Mouse (Mus musculus): ENCODE results near the gene Mertk. TPM values are rescaled to one million over a fixed set of nuclear protein-coding genes. Genes with fewer than 3 reads are reported as not detected.

Gene Mertk
- total RNA-seq, 2 experiments from 2014 or later: 20.8 to 33.7 TPM

GRCm38 (mm10) chr2:128805341-128805740 lies 106.6 kb downstream of the Mertk start:
- intact Hi-C loops (cut with DNase I): no loop called here

GRCm38 (mm10) chr2:128806561-128806960 lies 107.8 kb downstream of the Mertk start:
- intact Hi-C loops (cut with DNase I): no loop called here
- peak; percentile 33 to 47 for DNase-seq (ENCODE audit: low spot score in 2 of 2)

More at GRCm38 (mm10) chr2:128805341-128805740, 106.6 kb downstream of the Mertk start:
- no peak for DNase-seq (ENCODE audit: low spot score in 2 of 2)

GRCm38 (mm10) chr2:128812761-128813160 lies 114.0 kb downstream of the Mertk start:
- DNase-seq (ENCODE audit: low spot score in 2 of 2): no peak
- intact Hi-C loops (cut with DNase I): no loop called here

GRCm38 (mm10) chr2:128816311-128816710 lies 117.6 kb downstream of the Mertk start:
- no peak for DNase-seq (ENCODE audit: low spot score in 2 of 2)
- intact Hi-C loops (cut with DNase I): no loop called here

- intact Hi-C loops (cut with DNase I): loop anchor here (1.0 kb wide), 1 partner anchor 119 kb away; the partner anchor contains the start of gene Mertk
- DNase-seq (ENCODE audit: low spot score in 2 of 2): no peak
Observed at GRCm38 (mm10) chr2:128816916-128817315, 118.2 kb downstream of the Mertk start.

GRCm38 (mm10) chr2:128817387-128817785 lies 118.6 kb downstream of the Mertk start:
- DNase-seq (ENCODE audit: low spot score in 2 of 2): peak; percentile 80 to 93
- intact Hi-C loops (cut with DNase I): loop anchor here (1.0 kb wide), 1 partner anchor 119 kb away; the partner anchor contains the start of gene Mertk

- intact Hi-C loops (cut with DNase I): loop anchor here (1.0 to 2.0 kb wide), 2 partner anchors 120 to 131 kb away; partner anchors contain the start of genes Anapc1 and Mertk
- DNase-seq (ENCODE audit: low spot score in 2 of 2): peak; percentile 97
Observed at GRCm38 (mm10) chr2:128817786-128818681, 119.3 kb downstream of the Mertk start, which contains the start of gene Tmem87b. Tmem87b (plus strand) TSS chr2:128818118.

GRCm38 (mm10) chr2:128818956-128819643 lies 120.3 kb downstream of the Mertk start:
- peak in 1 of 2 experiments; percentile 13 for DNase-seq (ENCODE audit: low spot score in 2 of 2)
- intact Hi-C loops (cut with DNase I): loop anchor here (2.0 kb wide), 1 partner anchor 132 kb away; the partner anchor contains the start of gene Anapc1

- no peak for DNase-seq (ENCODE audit: low spot score in 2 of 2)
- intact Hi-C loops (cut with DNase I): loop anchor here (10.0 kb wide), 1 partner anchor 196 kb away; no protein-coding TSS in a partner anchor
Observed at GRCm38 (mm10) chr2:128820631-128821030, 121.9 kb downstream of the Mertk start.

- no peak for DNase-seq (ENCODE audit: low spot score in 2 of 2)
- intact Hi-C loops (cut with DNase I): loop anchor here (10.0 kb wide), 1 partner anchor 199 kb away; no protein-coding TSS in a partner anchor
Observed at GRCm38 (mm10) chr2:128823893-128824292, 125.1 kb downstream of the Mertk start.

- no peak for DNase-seq (ENCODE audit: low spot score in 2 of 2)
- intact Hi-C loops (cut with DNase I): loop anchor here (10.0 kb wide), 1 partner anchor 203 kb away; no protein-coding TSS in a partner anchor
Observed at GRCm38 (mm10) chr2:128827787-128828186, 129.0 kb downstream of the Mertk start.

GRCm38 (mm10) chr2:128832611-128833010 lies 133.9 kb downstream of the Mertk start:
- intact Hi-C loops (cut with DNase I): no loop called here
- no peak for DNase-seq (ENCODE audit: low spot score in 2 of 2)

- DNase-seq (ENCODE audit: low spot score in 2 of 2): no peak
- intact Hi-C loops (cut with DNase I): no loop called here
Observed at GRCm38 (mm10) chr2:128833035-128833434, 134.3 kb downstream of the Mertk start.

GRCm38 (mm10) chr2:128833435-128833834 lies 134.7 kb downstream of the Mertk start:
- intact Hi-C loops (cut with DNase I): no loop called here
- no peak for DNase-seq (ENCODE audit: low spot score in 2 of 2)

- no peak for DNase-seq (ENCODE audit: low spot score in 2 of 2)
- intact Hi-C loops (cut with DNase I): no loop called here
Observed at GRCm38 (mm10) chr2:128837531-128837930, 138.8 kb downstream of the Mertk start.

- intact Hi-C loops (cut with DNase I): no loop called here
- DNase-seq (ENCODE audit: low spot score in 2 of 2): no peak
Observed at GRCm38 (mm10) chr2:128838611-128839010, 139.9 kb downstream of the Mertk start.

- no peak for DNase-seq (ENCODE audit: low spot score in 2 of 2)
- intact Hi-C loops (cut with DNase I): no loop called here
Observed at GRCm38 (mm10) chr2:128839501-128839900, 140.7 kb downstream of the Mertk start.

- no peak for DNase-seq (ENCODE audit: low spot score in 2 of 2)
- intact Hi-C loops (cut with DNase I): loop anchor here (10.0 kb wide), 1 partner anchor 272 kb away; no protein-coding TSS in a partner anchor
Observed at GRCm38 (mm10) chr2:128842437-128842836, 143.7 kb downstream of the Mertk start.

- no peak for DNase-seq (ENCODE audit: low spot score in 2 of 2)
- intact Hi-C loops (cut with DNase I): no loop called here
Observed at GRCm38 (mm10) chr2:128850036-128850435, 151.3 kb downstream of the Mertk start.
